Mouse (Mus musculus) neural tube, embryonic 13.5 days (tissue): Measurements from ENCODE around the gene Treml4. TPM values are rescaled to one million over a fixed set of nuclear protein-coding genes. Genes with fewer than 3 reads are reported as not detected.
A peak's percentile ranks its signal among the peaks of the same experiment; 100 is the strongest.

ENCODE experiments used
- ATAC-seq: fragments of 200-750 bp; cut with Nextera tagmentation; 2 replicates; pipeline ENCODE4 v1.8.0; 2017; ENCODE audit warnings: low read depth, mild to moderate bottlenecking, moderate TSS enrichment, moderate library complexity
- H3K27ac ChIP-seq: fragments of 300-500 bp; sonication (generic); replicated peaks from 2 replicates; pipeline ENCODE4 v1.5.1; 2015; ENCODE audit warnings: moderate library complexity, mild to moderate bottlenecking, inconsistent platforms
- H3K27me3 ChIP-seq: fragments of 300-500 bp; sonication (generic); 2 replicates; pipeline ENCODE4 v1.6.1; 2015; ENCODE audit warnings: mild to moderate bottlenecking, inconsistent platforms
- H3K36me3 ChIP-seq: fragments of 300-500 bp; sonication (generic); 2 replicates; pipeline ENCODE4 v1.6.1; 2015; ENCODE audit warnings: mild to moderate bottlenecking, inconsistent platforms
- H3K4me1 ChIP-seq: fragments of 300-500 bp; sonication (generic); replicated peaks from 2 replicates; pipeline ENCODE4 v1.6.1; 2015; ENCODE audit warnings: inconsistent platforms
- H3K4me2 ChIP-seq: fragments of 300-500 bp; sonication (generic); 2 replicates; pipeline ENCODE4 v1.6.1; 2015; ENCODE audit warnings: inconsistent platforms, mild to moderate bottlenecking, moderate library complexity
- H3K4me3 ChIP-seq: fragments of 300-500 bp; sonication (generic); 2 replicates; pipeline ENCODE4 v1.5.1; 2015; ENCODE audit warnings: mild to moderate bottlenecking, inconsistent platforms
- H3K9ac ChIP-seq: fragments of 300-500 bp; sonication (generic); 2 replicates; pipeline ENCODE4 v1.6.1; 2015; ENCODE audit warnings: moderate library complexity, mild to moderate bottlenecking, inconsistent platforms
- H3K9me3 ChIP-seq: fragments of 300-500 bp; sonication (generic); 2 replicates; pipeline ENCODE4 v1.6.1; 2016; ENCODE audit warnings: inconsistent platforms
- WGBS: fragments of 180-500 bp; shearing (Covaris S2); methylation state at CpG from one replicate; pipeline ENCODE4 v1.1.7; 2015; 5-methylcytosine and 5-hydroxymethylcytosine counted together
- polyA plus RNA-seq: library from polyadenylated mRNA; unstranded; fragments of >200 nt; fragmentation: Nextera tagmentation; extraction: Ambion mirVana; gene quantifications from 2 replicates; pipeline ENCODE4 v1.2.1, GENCODE M21; 2015

Gene Treml4
- polyA plus RNA-seq, 1 experiment from 2014 or later, result 1.1 TPM

GRCm38 (mm10) chr17:48278381-48278780 lies 14.3 kb downstream of the Treml4 start:
- no peak overlapping the region for H3K4me2 ChIP-seq
- H3K4me1 ChIP-seq, result peaks cover 8% of the 10 kb centered on the region
- no peak overlapping the region for H3K4me3 ChIP-seq
- no peaks in the 10 kb centered on the region for H3K27me3 ChIP-seq
- H3K9ac ChIP-seq, result no peak overlapping the region
- H3K9me3 ChIP-seq, result no peaks in the 10 kb centered on the region
- H3K27ac ChIP-seq, result no peak overlapping the region
- no peaks in the 10 kb centered on the region for H3K36me3 ChIP-seq
- no peak for ATAC-seq

- Histone ChIP-seq H3K4me2 (no peak overlapping the region), H3K9me3 (no peaks in the 10 kb centered on the region), H3K27ac (no peak overlapping the region), H3K4me3 (no peak overlapping the region), H3K4me1 (peaks cover 8% of the 10 kb centered on the region), H3K27me3 (no peaks in the 10 kb centered on the region), H3K36me3 (no peaks in the 10 kb centered on the region), H3K9ac (no peak overlapping the region)
- 79% methylated on average over 4 of the region's 4 CpGs for WGBS
- no peak for ATAC-seq
These were observed 14.9 kb downstream of the Treml4 start for GRCm38 (mm10) chr17:48279002-48279401.

GRCm38 (mm10) chr17:48280943-48281738 lies 17.0 kb downstream of the Treml4 start:
- Histone ChIP-seq H3K4me1 (peaks cover 8% of the 10 kb centered on the region), H3K9ac (peak overlapping the region; percentile 45; the same call in 1 of the 2 replicates), H3K36me3 (no peaks in the 10 kb centered on the region), H3K4me2 (peak overlapping the region; percentile 48), H3K27ac (no peak overlapping the region), H3K27me3 (no peaks in the 10 kb centered on the region), H3K9me3 (no peaks in the 10 kb centered on the region), H3K4me3 (peak overlapping the region; percentile 26)
- peak; percentile 47; the same call in 1 of the 2 replicates for ATAC-seq
- WGBS, result 34% methylated on average over 18 of the region's 18 CpGs

GRCm38 (mm10) chr17:48281739-48282085 lies 17.6 kb downstream of the Treml4 start:
- Histone ChIP-seq H3K27me3 (no peaks in the 10 kb centered on the region), H3K27ac (no peak overlapping the region), H3K9ac (peak overlapping the region; percentile 45; the same call in 1 of the 2 replicates), H3K4me2 (peak overlapping the region; percentile 48), H3K36me3 (no peaks in the 10 kb centered on the region), H3K4me1 (peaks cover 8% of the 10 kb centered on the region), H3K9me3 (no peaks in the 10 kb centered on the region), H3K4me3 (peak overlapping the region; percentile 26)
- 4% methylated on average over 3 of the region's 3 CpGs for WGBS
- no peak for ATAC-seq

GRCm38 (mm10) chr17:48286765-48287164 lies 22.7 kb downstream of the Treml4 start:
- no peaks in the 10 kb centered on the region for H3K27me3 ChIP-seq
- H3K4me2 ChIP-seq, result no peak overlapping the region
- no peak overlapping the region for H3K9ac ChIP-seq
- H3K9me3 ChIP-seq, result peaks cover 4% of the 10 kb centered on the region; the same call in 1 of the 2 replicates
- H3K4me3 ChIP-seq, result no peak overlapping the region
- H3K27ac ChIP-seq, result no peak overlapping the region
- no peaks in the 10 kb centered on the region for H3K4me1 ChIP-seq
- H3K36me3 ChIP-seq, result no peaks in the 10 kb centered on the region
- WGBS, result 71% methylated on average over 1 of the region's 1 CpGs
- no peak for ATAC-seq

GRCm38 (mm10) chr17:48287276-48287675 lies 23.2 kb downstream of the Treml4 start:
- WGBS, result 60% methylated on average over 2 of the region's 2 CpGs
- ATAC-seq, result no peak

GRCm38 (mm10) chr17:48293500-48294194 lies 29.6 kb downstream of the Treml4 start:
- WGBS, result 82% methylated on average over 5 of the region's 5 CpGs
- ATAC-seq, result no peak

More at GRCm38 (mm10) chr17:48287276-48287675, 23.2 kb downstream of the Treml4 start:
- Histone ChIP-seq H3K27ac (no peak overlapping the region), H3K4me1 (no peaks in the 10 kb centered on the region), H3K4me3 (no peak overlapping the region), H3K9me3 (peaks cover 4% of the 10 kb centered on the region; the same call in 1 of the 2 replicates), H3K4me2 (no peak overlapping the region), H3K27me3 (no peaks in the 10 kb centered on the region), H3K9ac (no peak overlapping the region), H3K36me3 (no peaks in the 10 kb centered on the region)

GRCm38 (mm10) chr17:48299203-48299602 lies 35.1 kb downstream of the Treml4 start, which contains the start of gene Treml2:
Treml2 (plus strand) TSS chr17:48299498.
- Histone ChIP-seq H3K27me3 (no peaks in the 10 kb centered on the region), H3K4me2 (no peak within 1 kb of the TSS), H3K9me3 (no peaks in the 10 kb centered on the region), H3K4me3 (no peak within 1 kb of the TSS), H3K4me1 (no peaks in the 10 kb centered on the region), H3K36me3 (no peaks in the 10 kb centered on the region), H3K27ac (no peak within 1 kb of the TSS), H3K9ac (no peak within 1 kb of the TSS)
- no peak for ATAC-seq
- WGBS, result 39% methylated on average over 3 of the region's 4 CpGs

More at GRCm38 (mm10) chr17:48293500-48294194, 29.6 kb downstream of the Treml4 start:
- Histone ChIP-seq H3K36me3 (no peaks in the 10 kb centered on the region), H3K27ac (no peak overlapping the region), H3K9me3 (peaks cover 4% of the 10 kb centered on the region; the same call in 1 of the 2 replicates), H3K4me1 (no peaks in the 10 kb centered on the region), H3K27me3 (no peaks in the 10 kb centered on the region), H3K4me2 (no peak overlapping the region), H3K4me3 (no peak overlapping the region), H3K9ac (no peak overlapping the region)

GRCm38 (mm10) chr17:48299756-48300155 lies 35.7 kb downstream of the Treml4 start:
- Histone ChIP-seq H3K4me2 (no peak overlapping the region), H3K36me3 (no peaks in the 10 kb centered on the region), H3K4me3 (no peak overlapping the region), H3K27ac (no peak overlapping the region), H3K9me3 (no peaks in the 10 kb centered on the region), H3K4me1 (no peaks in the 10 kb centered on the region), H3K9ac (no peak overlapping the region), H3K27me3 (no peaks in the 10 kb centered on the region)
- no peak for ATAC-seq
- 63% methylated on average over 7 of the region's 7 CpGs for WGBS

- H3K36me3 ChIP-seq, result no peaks in the 10 kb centered on the region
- no peaks in the 10 kb centered on the region for H3K9me3 ChIP-seq
- no peaks in the 10 kb centered on the region for H3K4me1 ChIP-seq
- no peak overlapping the region for H3K27ac ChIP-seq
- H3K4me3 ChIP-seq, result no peak overlapping the region
- WGBS, result 69% methylated on average over 7 of the region's 7 CpGs
- ATAC-seq, result no peak
- no peak overlapping the region for H3K4me2 ChIP-seq
- no peak overlapping the region for H3K9ac ChIP-seq
- no peaks in the 10 kb centered on the region for H3K27me3 ChIP-seq
These were observed 36.1 kb downstream of the Treml4 start for GRCm38 (mm10) chr17:48300199-48300598.

GRCm38 (mm10) chr17:48300861-48301260 lies 36.8 kb downstream of the Treml4 start:
- H3K4me2 ChIP-seq, result no peak overlapping the region
- no peak overlapping the region for H3K9ac ChIP-seq
- no peak overlapping the region for H3K4me3 ChIP-seq
- WGBS, result 82% methylated on average over 9 of the region's 9 CpGs
- H3K27ac ChIP-seq, result no peak overlapping the region
- no peak for ATAC-seq
- no peaks in the 10 kb centered on the region for H3K9me3 ChIP-seq
- H3K27me3 ChIP-seq, result no peaks in the 10 kb centered on the region
- H3K36me3 ChIP-seq, result no peaks in the 10 kb centered on the region
- no peaks in the 10 kb centered on the region for H3K4me1 ChIP-seq

GRCm38 (mm10) chr17:48301792-48302191 lies 37.7 kb downstream of the Treml4 start:
- no peak overlapping the region for H3K27ac ChIP-seq
- no peak for ATAC-seq

More at GRCm38 (mm10) chr17:48301792-48302191, 37.7 kb downstream of the Treml4 start:
- no peak overlapping the region for H3K4me2 ChIP-seq
- H3K9ac ChIP-seq, result no peak overlapping the region
- H3K27me3 ChIP-seq, result no peaks in the 10 kb centered on the region
- no peak overlapping the region for H3K4me3 ChIP-seq
- 94% methylated on average over 5 of the region's 5 CpGs for WGBS
- no peaks in the 10 kb centered on the region for H3K4me1 ChIP-seq
- H3K36me3 ChIP-seq, result no peaks in the 10 kb centered on the region
- H3K9me3 ChIP-seq, result no peaks in the 10 kb centered on the region
